Mouse (Mus musculus): ENCODE measurements around the gene Gfy.
A peak's percentile ranks its signal among the peaks of the same experiment; 100 is the strongest.

DNA sequence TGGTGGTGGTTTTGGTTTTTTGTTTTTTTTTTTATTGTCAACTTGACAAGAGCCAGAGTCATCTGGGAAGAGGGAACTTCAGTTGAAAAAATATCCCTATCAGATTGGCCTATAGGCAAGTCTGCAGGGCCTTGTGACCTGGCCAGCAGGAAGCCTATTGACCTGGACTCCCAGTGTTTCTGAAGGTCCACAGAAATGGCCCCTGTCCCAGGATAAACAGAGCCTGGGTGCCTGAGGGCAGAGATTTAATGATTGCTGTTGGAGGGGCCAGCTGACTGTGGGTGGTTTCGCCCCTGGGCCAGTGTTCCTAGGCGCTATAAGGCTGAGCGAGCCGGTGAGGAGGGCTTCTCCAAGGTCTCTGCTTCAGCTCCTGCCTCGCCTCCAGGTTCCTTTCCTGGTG, 34.3 kb upstream of the Gfy start:
- TF ChIP-seq CTCF (IDR thresholded peaks at IDR 0.05; ENCODE audit: low read depth) (no peak), EP300 (IDR thresholded peaks at IDR 0.05; ENCODE audit: low read depth) (peak; percentile 11; the same call in 1 of the 2 replicates)
